22 mouse cellular contexts compared by ENCODE assay signal in genomic region chr10:84457539-84457938, GRCm38 (mm10). TPM values are rescaled to one million over a fixed set of nuclear protein-coding genes. Genes with fewer than 3 reads are reported as not detected.
DNase-seq lines count a peak whose midpoint lies in the region; ATAC-seq and TF ChIP-seq lines count a peak whose summit lies in the region.
"Had no signal": no experiment of that assay in that cellular context is flagged by ENCODE, and none has a peak within 500 bp of the region (broad histone marks: within the 10 kb centered on the region; RNA-seq: fewer than 3 reads in every experiment).

No protein-coding gene starts in this region.

- no peaks in the 10 kb centered on the region for H3K9me3 ChIP-seq in kidney, embryonic 15.5 days (replicated peaks)
- H3K9me3 ChIP-seq in kidney, embryonic 14.5 days (ENCODE audit: control insufficient read depth, low read length), result no peaks in the 10 kb centered on the region
- H3K9me3 ChIP-seq in lung, embryonic 15.5 days, result no peaks in the 10 kb centered on the region
- no peaks in the 10 kb centered on the region for H3K9me3 ChIP-seq in ES-Bruce4 (replicated peaks; ENCODE audit: control insufficient read depth, insufficient read depth, low read length, poor library complexity, severe bottlenecking)
- H3K9me3 ChIP-seq in stomach, embryonic 15.5 days, result no peaks in the 10 kb centered on the region
- H3K9me3 ChIP-seq: forebrain, embryonic 13.5 days; hindbrain, embryonic 10.5 days; hindbrain, embryonic 15.5 days; limb, embryonic 10.5 days; limb, embryonic 15.5 days; midbrain, embryonic 12.5 days; neural tube, embryonic 13.5 days had no signal

- ATAC-seq in kidney, embryonic 15.5 days (replicated peaks; ENCODE audit: low FRiP score), result no peak
- no peak for ATAC-seq in kidney, embryonic 14.5 days (ENCODE audit: low FRiP score, low TSS enrichment)
- no peak for ATAC-seq in lung, embryonic 15.5 days (ENCODE audit: borderline replicate concordance, extremely low read depth, low FRiP score, low TSS enrichment)
- ATAC-seq in stomach, embryonic 15.5 days (ENCODE audit: insufficient read depth, low FRiP score, low read depth), result no peak
- no peak for ATAC-seq in erythroid progenitor cell, adult 5-6 weeks (replicated peaks; ENCODE audit: low FRiP score, poor library complexity, severe bottlenecking)
- ATAC-seq: forebrain, embryonic 13.5 days; inflammation-experienced regulatory T-cells, adult 6 months had no signal

- no peak overlapping the region for H3K4me3 ChIP-seq in kidney, embryonic 15.5 days (replicated peaks)
- H3K4me3 ChIP-seq in kidney, embryonic 14.5 days (ENCODE audit: low read length), result no peak overlapping the region
- 0 out of 2 replicates have a peak overlapping the region, but pooled peaks have one; percentile 7 for H3K4me3 ChIP-seq in lung, embryonic 15.5 days
- no peak overlapping the region for H3K4me3 ChIP-seq in ES-Bruce4 (ENCODE audit: low read depth, low read length)
- no peak overlapping the region; the same call in 1 of the 2 replicates for H3K4me3 ChIP-seq in stomach, embryonic 15.5 days (replicated peaks)
- H3K4me3 ChIP-seq: forebrain, embryonic 13.5 days; hindbrain, embryonic 10.5 days; hindbrain, embryonic 15.5 days; limb, embryonic 10.5 days; limb, embryonic 15.5 days; midbrain, embryonic 12.5 days; neural tube, embryonic 13.5 days had no signal

- WGBS in kidney, embryonic 15.5 days, result 89% methylated on average over 9 of the region's 9 CpGs
- WGBS in kidney, embryonic 14.5 days, result 90% methylated on average over 9 of the region's 9 CpGs
- WGBS in lung, embryonic 15.5 days, result 63% methylated on average over 9 of the region's 9 CpGs
- WGBS in stomach, embryonic 15.5 days, result 66% methylated on average over 9 of the region's 9 CpGs

- no peak overlapping the region for H3K9ac ChIP-seq in kidney, embryonic 15.5 days
- H3K9ac ChIP-seq in kidney, embryonic 14.5 days (ENCODE audit: low read depth, low read length), result no peak overlapping the region
- no peak overlapping the region for H3K9ac ChIP-seq in lung, embryonic 15.5 days
- H3K9ac ChIP-seq in ES-Bruce4 (ENCODE audit: low read depth, poor library complexity, severe bottlenecking), result no peak overlapping the region
- no peak overlapping the region for H3K9ac ChIP-seq in stomach, embryonic 15.5 days
- H3K9ac ChIP-seq: forebrain, embryonic 13.5 days; hindbrain, embryonic 15.5 days; limb, embryonic 15.5 days; midbrain, embryonic 12.5 days; neural tube, embryonic 13.5 days had no signal

- no peak overlapping the region for H3K4me2 ChIP-seq in kidney, embryonic 15.5 days
- no peak overlapping the region for H3K4me2 ChIP-seq in kidney, embryonic 14.5 days (replicated peaks; ENCODE audit: low read depth, low read length)
- H3K4me2 ChIP-seq in lung, embryonic 15.5 days, result peak overlapping the region; percentile 18
- H3K4me2 ChIP-seq in stomach, embryonic 15.5 days, result peak overlapping the region; percentile 24; the same call in 1 of the 2 replicates
- H3K4me2 ChIP-seq: forebrain, embryonic 13.5 days; hindbrain, embryonic 15.5 days; limb, embryonic 15.5 days; midbrain, embryonic 12.5 days; neural tube, embryonic 13.5 days had no signal

- no peaks in the 10 kb centered on the region for H3K27me3 ChIP-seq in kidney, embryonic 15.5 days
- no peaks in the 10 kb centered on the region for H3K27me3 ChIP-seq in kidney, embryonic 14.5 days (ENCODE audit: control insufficient read depth, insufficient read depth, low read length)
- no peaks in the 10 kb centered on the region for H3K27me3 ChIP-seq in lung, embryonic 15.5 days
- H3K27me3 ChIP-seq in ES-Bruce4 (ENCODE audit: control insufficient read depth, insufficient read depth, low read length, poor library complexity, severe bottlenecking), result no peaks in the 10 kb centered on the region
- H3K27me3 ChIP-seq in stomach, embryonic 15.5 days (replicated peaks), result no peaks in the 10 kb centered on the region
- H3K27me3 ChIP-seq: forebrain, embryonic 13.5 days; hindbrain, embryonic 15.5 days; limb, embryonic 15.5 days; midbrain, embryonic 12.5 days; neural tube, embryonic 13.5 days had no signal

- TF ChIP-seq POLR2A in ES-Bruce4 (IDR thresholded peaks at IDR 0.05; ENCODE audit: insufficient read depth, low read length), result no peak

- H3K4me1 ChIP-seq in kidney, embryonic 15.5 days, result peaks cover 15% of the 10 kb centered on the region; the same call in 1 of the 2 replicates
- no peaks in the 10 kb centered on the region for H3K4me1 ChIP-seq in kidney, embryonic 14.5 days (ENCODE audit: control insufficient read depth, insufficient read depth, low read length)
- peaks cover 3% of the 10 kb centered on the region; the same call in 1 of the 2 replicates for H3K4me1 ChIP-seq in lung, embryonic 15.5 days
- H3K4me1 ChIP-seq in ES-Bruce4 (ENCODE audit: control insufficient read depth, insufficient read depth, low read length), result no peaks in the 10 kb centered on the region
- H3K4me1 ChIP-seq in stomach, embryonic 15.5 days, result no peaks in the 10 kb centered on the region
- H3K4me1 ChIP-seq: forebrain, embryonic 13.5 days; hindbrain, embryonic 15.5 days; limb, embryonic 10.5 days; limb, embryonic 15.5 days; midbrain, embryonic 12.5 days; neural tube, embryonic 13.5 days had no signal

- TF ChIP-seq EP300 in ES-Bruce4 (IDR thresholded peaks at IDR 0.05; ENCODE audit: insufficient read depth, low read depth, low read length), result no peak

- TF ChIP-seq CTCF in ES-Bruce4 (IDR thresholded peaks at IDR 0.05; ENCODE audit: low read depth, low read length), result no peak

- H3K36me3 ChIP-seq in kidney, embryonic 15.5 days, result no peaks in the 10 kb centered on the region
- no peaks in the 10 kb centered on the region for H3K36me3 ChIP-seq in kidney, embryonic 14.5 days (ENCODE audit: control insufficient read depth, insufficient read depth, low read length)
- H3K36me3 ChIP-seq in lung, embryonic 15.5 days, result no peaks in the 10 kb centered on the region
- no peaks in the 10 kb centered on the region for H3K36me3 ChIP-seq in ES-Bruce4 (ENCODE audit: control insufficient read depth, insufficient read depth, low read length, poor library complexity, severe bottlenecking)
- H3K36me3 ChIP-seq in stomach, embryonic 15.5 days, result no peaks in the 10 kb centered on the region
- H3K36me3 ChIP-seq: hindbrain, embryonic 10.5 days; hindbrain, embryonic 15.5 days; limb, embryonic 10.5 days; limb, embryonic 15.5 days; midbrain, embryonic 12.5 days; neural tube, embryonic 13.5 days had no signal

- DNase-seq in lung, postnatal 36 days, result no peak
- DNase-seq: adrenal gland, postnatal 25 days; cerebellum, adult 18-20 months; cerebellum, postnatal 10 days; gastrocnemius, postnatal 14 days; heart, postnatal 14 days; kidney, adult 2 months; kidney, postnatal 10 days had no signal

- 0 out of 2 replicates have a peak overlapping the region, but pooled peaks have one; percentile 28 for H3K27ac ChIP-seq in kidney, embryonic 15.5 days
- no peak overlapping the region for H3K27ac ChIP-seq in kidney, embryonic 14.5 days (ENCODE audit: low read depth, low read length)
- H3K27ac ChIP-seq in lung, embryonic 15.5 days, result peak overlapping the region; percentile 11; the same call in 1 of the 2 replicates
- H3K27ac ChIP-seq in ES-Bruce4 (ENCODE audit: insufficient read depth, low read length), result peak overlapping the region; percentile 56
- H3K27ac ChIP-seq in stomach, embryonic 15.5 days, result no peak overlapping the region
- H3K27ac ChIP-seq: forebrain, embryonic 13.5 days; hindbrain, embryonic 10.5 days; hindbrain, embryonic 15.5 days; limb, embryonic 10.5 days; limb, embryonic 15.5 days; midbrain, embryonic 12.5 days; neural tube, embryonic 13.5 days had no signal

RNA-seq across cellular contexts. Expression of gene Nuak1, which starts 17.1 kb away (rescaled TPM):
- polyA plus RNA-seq in kidney, embryonic 15.5 days (2015; fragmentation: Nextera tagmentation; extraction: Ambion mirVana), result 3.0 and 3.2 TPM in 2 replicates
- polyA plus RNA-seq in kidney, embryonic 14.5 days (2014; fragmentation: Nextera tagmentation; extraction: Ambion mirVana), result 3.0 and 4.1 TPM in 2 replicates
- 2.0 and 2.6 TPM in 2 replicates for polyA plus RNA-seq in lung, embryonic 15.5 days (2015; fragmentation: Nextera tagmentation; extraction: Ambion mirVana)
- 25.9 and 26.7 TPM in 2 replicates for polyA plus RNA-seq in ES-Bruce4 (2011; ENCODE audit: insufficient read depth, insufficient read length, low read depth, missing spikeins)
- 1.0 and 1.2 TPM in 2 replicates for polyA plus RNA-seq in stomach, embryonic 15.5 days (2015; fragmentation: Nextera tagmentation; extraction: Ambion mirVana)
- 2.1 and 4.0 TPM in 2 replicates for total RNA-seq in erythroid progenitor cell, adult 5-6 weeks (2015; ENCODE audit: low replicate concordance)
- 0.64 and 1.4 TPM in 2 replicates for total RNA-seq in erythroid progenitor cell, adult 5-6 weeks (2017; ENCODE audit: low replicate concordance)
- polyA plus RNA-seq: inflammation-experienced regulatory T-cells, adult 6 months had no signal

Comparison
In these comparisons a context has a peak if more than half of its experiments do, and no peak if none do; other contexts are left out.
1. H3K27ac ChIP-seq: peak in kidney, embryonic 15.5 days (single experiment), lung, embryonic 15.5 days (single experiment) and ES-Bruce4 (single experiment); none in kidney, embryonic 14.5 days (single experiment) and stomach, embryonic 15.5 days (single experiment).
2. H3K4me2 ChIP-seq: peak in lung, embryonic 15.5 days (single experiment) and stomach, embryonic 15.5 days (single experiment); none in kidney, embryonic 15.5 days (single experiment) and kidney, embryonic 14.5 days (single experiment).